Mouse (Mus musculus): Measurements from ENCODE around the gene Abi2. TPM values are rescaled to one million over a fixed set of nuclear protein-coding genes. Genes with fewer than 3 reads are reported as not detected.

Abi2 gene
- polyA plus RNA-seq, 1 experiment from 2014 or later: 23.7 TPM

DNA sequence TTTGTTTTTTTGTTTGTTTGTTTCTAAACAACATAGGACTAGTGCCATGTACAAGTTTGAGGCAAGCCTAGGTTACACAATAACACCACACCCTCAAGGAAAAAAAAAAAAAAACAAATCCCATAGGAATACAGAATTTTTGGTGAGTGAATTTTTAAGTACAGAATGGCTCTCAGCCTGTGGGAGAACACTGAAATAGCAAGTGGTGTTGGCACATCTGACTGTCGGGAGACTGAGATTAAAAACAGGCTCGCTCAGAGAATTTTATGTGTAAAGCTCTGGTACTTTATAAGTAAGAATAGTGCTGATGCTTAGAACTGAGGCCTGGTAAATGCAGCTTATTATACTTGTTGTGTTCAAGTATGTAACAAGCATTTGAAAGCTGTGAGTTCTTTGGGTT is 60.1 kb downstream of the Abi2 start:
- WGBS: 54% methylated on average over 2 of the region's 2 CpGs
- Histone ChIP-seq H3K9me3 (replicated peaks; ENCODE audit: control insufficient read depth, low read length) (no peaks in the 10 kb centered on the region), H3K27me3 (ENCODE audit: control insufficient read depth, insufficient read depth, low read length) (no peaks in the 10 kb centered on the region), H3K27ac (ENCODE audit: low read length) (no peak overlapping the region), H3K4me2 (ENCODE audit: low read depth, low read length) (no peak overlapping the region), H3K9ac (ENCODE audit: low read length) (no peak overlapping the region), H3K4me3 (ENCODE audit: low read length) (no peak overlapping the region), H3K36me3 (ENCODE audit: control insufficient read depth, insufficient read depth) (peaks cover 8% of the 10 kb centered on the region; the same call in 1 of the 2 replicates), H3K4me1 (ENCODE audit: control insufficient read depth, insufficient read depth, low read length) (peaks cover 7% of the 10 kb centered on the region)
- ATAC-seq (replicated peaks; ENCODE audit: extremely low read depth, insufficient read depth, low FRiP score): no peak

GRCm38 (mm10) chr1:60470541-60470940 is 61.1 kb downstream of the Abi2 start:
- Histone ChIP-seq H3K4me3 (ENCODE audit: low read length) (no peak overlapping the region), H3K9ac (ENCODE audit: low read length) (no peak overlapping the region), H3K4me1 (ENCODE audit: control insufficient read depth, insufficient read depth, low read length) (peaks cover 7% of the 10 kb centered on the region), H3K9me3 (replicated peaks; ENCODE audit: control insufficient read depth, low read length) (no peaks in the 10 kb centered on the region), H3K4me2 (ENCODE audit: low read depth, low read length) (no peak overlapping the region), H3K36me3 (ENCODE audit: control insufficient read depth, insufficient read depth) (peaks cover 5% of the 10 kb centered on the region; the same call in 1 of the 2 replicates), H3K27ac (ENCODE audit: low read length) (no peak overlapping the region), H3K27me3 (ENCODE audit: control insufficient read depth, insufficient read depth, low read length) (no peaks in the 10 kb centered on the region)
- no peak for ATAC-seq (replicated peaks; ENCODE audit: extremely low read depth, insufficient read depth, low FRiP score)
- 86% methylated on average over 7 of the region's 7 CpGs for WGBS

- Histone ChIP-seq H3K9ac (ENCODE audit: low read length) (no peak overlapping the region), H3K36me3 (ENCODE audit: control insufficient read depth, insufficient read depth) (peaks cover 13% of the 10 kb centered on the region), H3K4me1 (ENCODE audit: control insufficient read depth, insufficient read depth, low read length) (no peaks in the 10 kb centered on the region), H3K4me3 (ENCODE audit: low read length) (no peak overlapping the region), H3K27ac (ENCODE audit: low read length) (no peak overlapping the region), H3K4me2 (ENCODE audit: low read depth, low read length) (no peak overlapping the region), H3K9me3 (replicated peaks; ENCODE audit: control insufficient read depth, low read length) (no peaks in the 10 kb centered on the region), H3K27me3 (ENCODE audit: control insufficient read depth, insufficient read depth, low read length) (no peaks in the 10 kb centered on the region)
- 65% methylated on average over 1 of the region's 1 CpGs for WGBS
- ATAC-seq (replicated peaks; ENCODE audit: extremely low read depth, insufficient read depth, low FRiP score): no peak
Measured at GRCm38 (mm10) chr1:60481561-60481960, 72.1 kb downstream of the Abi2 start.

- Histone ChIP-seq H3K9ac (ENCODE audit: low read length) (no peak overlapping the region), H3K27me3 (ENCODE audit: control insufficient read depth, insufficient read depth, low read length) (no peaks in the 10 kb centered on the region), H3K4me3 (ENCODE audit: low read length) (no peak overlapping the region), H3K4me1 (ENCODE audit: control insufficient read depth, insufficient read depth, low read length) (no peaks in the 10 kb centered on the region), H3K27ac (ENCODE audit: low read length) (no peak overlapping the region), H3K4me2 (ENCODE audit: low read depth, low read length) (no peak overlapping the region), H3K9me3 (replicated peaks; ENCODE audit: control insufficient read depth, low read length) (no peaks in the 10 kb centered on the region), H3K36me3 (ENCODE audit: control insufficient read depth, insufficient read depth) (peaks cover 15% of the 10 kb centered on the region)
- ATAC-seq (replicated peaks; ENCODE audit: extremely low read depth, insufficient read depth, low FRiP score): no peak
- 89% methylated on average over 1 of the region's 1 CpGs for WGBS
Measured at GRCm38 (mm10) chr1:60482881-60483280, 73.5 kb downstream of the Abi2 start.

DNA sequence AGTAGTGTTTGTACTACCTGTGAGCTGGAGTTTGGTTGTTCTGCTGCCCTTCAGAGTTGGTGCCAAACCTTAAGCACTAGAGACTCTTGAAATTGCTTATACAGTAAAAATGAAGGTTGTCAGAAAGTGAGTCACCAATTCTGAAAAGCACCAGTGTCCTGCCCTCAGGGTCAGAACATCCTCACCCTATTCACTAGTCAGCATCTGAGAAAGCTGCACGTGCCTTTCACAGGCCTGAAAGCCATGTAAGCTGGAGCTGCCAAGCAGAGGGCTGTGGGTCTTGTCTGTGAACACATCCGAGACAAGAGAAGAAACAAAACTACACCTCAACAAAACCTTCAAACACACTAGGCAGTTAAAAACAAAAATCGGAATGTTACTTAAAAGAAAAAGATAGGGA is 76.2 kb downstream of the Abi2 start:
- Histone ChIP-seq H3K9me3 (replicated peaks; ENCODE audit: control insufficient read depth, low read length) (no peaks in the 10 kb centered on the region), H3K4me1 (ENCODE audit: control insufficient read depth, insufficient read depth, low read length) (no peaks in the 10 kb centered on the region), H3K9ac (ENCODE audit: low read length) (no peak overlapping the region), H3K36me3 (ENCODE audit: control insufficient read depth, insufficient read depth) (peaks cover 33% of the 10 kb centered on the region), H3K27ac (ENCODE audit: low read length) (no peak overlapping the region), H3K4me2 (ENCODE audit: low read depth, low read length) (no peak overlapping the region), H3K27me3 (ENCODE audit: control insufficient read depth, insufficient read depth, low read length) (no peaks in the 10 kb centered on the region), H3K4me3 (ENCODE audit: low read length) (no peak overlapping the region)
- ATAC-seq (replicated peaks; ENCODE audit: extremely low read depth, insufficient read depth, low FRiP score): no peak
- 72% methylated on average over 3 of the region's 3 CpGs for WGBS

GRCm38 (mm10) chr1:60488635-60489034 is 79.2 kb downstream of the Abi2 start:
- Histone ChIP-seq H3K9ac (ENCODE audit: low read length) (no peak overlapping the region), H3K36me3 (ENCODE audit: control insufficient read depth, insufficient read depth) (peaks cover 43% of the 10 kb centered on the region), H3K27ac (ENCODE audit: low read length) (no peak overlapping the region), H3K9me3 (replicated peaks; ENCODE audit: control insufficient read depth, low read length) (no peaks in the 10 kb centered on the region), H3K4me2 (ENCODE audit: low read depth, low read length) (no peak overlapping the region), H3K4me3 (ENCODE audit: low read length) (no peak overlapping the region), H3K27me3 (ENCODE audit: control insufficient read depth, insufficient read depth, low read length) (no peaks in the 10 kb centered on the region), H3K4me1 (ENCODE audit: control insufficient read depth, insufficient read depth, low read length) (no peaks in the 10 kb centered on the region)
- ATAC-seq (replicated peaks; ENCODE audit: extremely low read depth, insufficient read depth, low FRiP score): no peak
- WGBS: 80% methylated on average over 8 of the region's 8 CpGs

DNA sequence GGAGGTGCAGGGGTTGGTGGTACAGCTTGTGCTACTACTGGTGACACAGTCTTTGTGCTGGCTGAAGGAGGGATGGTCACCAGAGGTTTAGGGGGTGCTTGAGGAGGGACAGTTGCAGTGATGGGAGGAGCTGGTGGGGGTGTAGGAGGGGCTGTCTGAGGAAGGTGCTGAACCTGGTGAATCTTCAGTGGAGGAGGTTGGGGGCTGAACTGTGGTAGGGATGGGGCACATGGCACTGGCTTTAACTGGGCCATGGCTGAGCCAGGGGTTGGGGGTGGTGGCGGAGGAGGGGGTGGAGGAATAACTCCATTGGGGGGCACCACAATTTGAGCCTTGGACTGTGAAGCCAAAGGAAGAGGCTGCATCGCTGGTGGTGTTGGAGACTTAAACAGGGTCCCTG is 80.2 kb downstream of the Abi2 start:
- H3K36me3 ChIP-seq (ENCODE audit: control insufficient read depth, insufficient read depth): peaks cover 50% of the 10 kb centered on the region
- H3K4me1 ChIP-seq (ENCODE audit: control insufficient read depth, insufficient read depth, low read length): no peaks in the 10 kb centered on the region
- no peak for ATAC-seq (replicated peaks; ENCODE audit: extremely low read depth, insufficient read depth, low FRiP score)
- H3K4me3 ChIP-seq (ENCODE audit: low read length): no peak overlapping the region
- H3K27me3 ChIP-seq (ENCODE audit: control insufficient read depth, insufficient read depth, low read length): no peaks in the 10 kb centered on the region
- no peak overlapping the region for H3K27ac ChIP-seq (ENCODE audit: low read length)
- no peak overlapping the region for H3K9ac ChIP-seq (ENCODE audit: low read length)
- 91% methylated on average over 2 of the region's 2 CpGs for WGBS
- H3K9me3 ChIP-seq (replicated peaks; ENCODE audit: control insufficient read depth, low read length): no peaks in the 10 kb centered on the region
- H3K4me2 ChIP-seq (ENCODE audit: low read depth, low read length): no peak overlapping the region

GRCm38 (mm10) chr1:60490510-60490909 is 81.1 kb downstream of the Abi2 start:
- H3K27ac ChIP-seq (ENCODE audit: low read length): no peak overlapping the region
- H3K36me3 ChIP-seq (ENCODE audit: control insufficient read depth, insufficient read depth): peaks cover 54% of the 10 kb centered on the region
- H3K9ac ChIP-seq (ENCODE audit: low read length): no peak overlapping the region
- no peaks in the 10 kb centered on the region for H3K9me3 ChIP-seq (replicated peaks; ENCODE audit: control insufficient read depth, low read length)
- ATAC-seq (replicated peaks; ENCODE audit: extremely low read depth, insufficient read depth, low FRiP score): no peak
- H3K4me2 ChIP-seq (ENCODE audit: low read depth, low read length): no peak overlapping the region
- no peaks in the 10 kb centered on the region for H3K4me1 ChIP-seq (ENCODE audit: control insufficient read depth, insufficient read depth, low read length)
- H3K27me3 ChIP-seq (ENCODE audit: control insufficient read depth, insufficient read depth, low read length): no peaks in the 10 kb centered on the region
- H3K4me3 ChIP-seq (ENCODE audit: low read length): no peak overlapping the region
- 77% methylated on average over 4 of the region's 4 CpGs for WGBS

- H3K9me3 ChIP-seq (replicated peaks; ENCODE audit: control insufficient read depth, low read length): no peaks in the 10 kb centered on the region
- ATAC-seq (replicated peaks; ENCODE audit: extremely low read depth, insufficient read depth, low FRiP score): 0 out of 2 replicates have a peak, but pooled peaks have one; percentile 21
- no peak overlapping the region for H3K9ac ChIP-seq (ENCODE audit: low read length)
- no peak overlapping the region for H3K4me2 ChIP-seq (ENCODE audit: low read depth, low read length)
- peaks cover 59% of the 10 kb centered on the region for H3K36me3 ChIP-seq (ENCODE audit: control insufficient read depth, insufficient read depth)
- H3K27ac ChIP-seq (ENCODE audit: low read length): no peak overlapping the region
- H3K4me1 ChIP-seq (ENCODE audit: control insufficient read depth, insufficient read depth, low read length): no peaks in the 10 kb centered on the region
- no peak overlapping the region for H3K4me3 ChIP-seq (ENCODE audit: low read length)
- H3K27me3 ChIP-seq (ENCODE audit: control insufficient read depth, insufficient read depth, low read length): no peaks in the 10 kb centered on the region
- 72% methylated on average over 5 of the region's 5 CpGs for WGBS
Measured at GRCm38 (mm10) chr1:60492404-60492803, 83.0 kb downstream of the Abi2 start.

DNA sequence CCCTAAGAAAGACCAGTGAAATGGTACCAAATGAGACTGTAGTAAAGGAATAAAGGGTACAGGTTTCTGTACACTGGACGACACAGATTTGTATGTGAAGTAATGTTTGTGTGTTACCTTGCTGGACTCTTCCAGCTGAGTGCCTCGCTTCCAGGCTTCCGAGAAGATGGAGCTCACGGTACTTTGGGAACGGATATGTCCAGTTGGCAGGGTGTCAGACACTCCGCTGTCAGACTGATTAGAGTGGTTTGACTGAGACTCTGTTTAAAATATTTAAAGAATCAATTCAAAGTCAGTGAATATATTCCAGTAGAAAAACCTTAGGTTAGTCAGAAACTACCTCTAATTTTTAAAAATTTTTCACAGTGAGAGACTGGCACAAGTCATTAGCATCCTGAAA is 84.0 kb downstream of the Abi2 start:
- Histone ChIP-seq H3K4me3 (ENCODE audit: low read length) (no peak overlapping the region), H3K4me1 (ENCODE audit: control insufficient read depth, insufficient read depth, low read length) (no peaks in the 10 kb centered on the region), H3K4me2 (ENCODE audit: low read depth, low read length) (no peak overlapping the region), H3K9me3 (replicated peaks; ENCODE audit: control insufficient read depth, low read length) (no peaks in the 10 kb centered on the region), H3K9ac (ENCODE audit: low read length) (no peak overlapping the region), H3K36me3 (ENCODE audit: control insufficient read depth, insufficient read depth) (peaks cover 60% of the 10 kb centered on the region), H3K27me3 (ENCODE audit: control insufficient read depth, insufficient read depth, low read length) (no peaks in the 10 kb centered on the region), H3K27ac (ENCODE audit: low read length) (no peak overlapping the region)
- WGBS: 59% methylated on average over 6 of the region's 6 CpGs
- ATAC-seq (replicated peaks; ENCODE audit: extremely low read depth, insufficient read depth, low FRiP score): no peak

Measured in heart, embryonic 16.5 days (tissue).